ENCODE assay signal across 10 mouse cellular contexts in genomic region chr2:166448161-166448560, GRCm38 (mm10).
DNase-seq lines count a peak whose midpoint lies in the region; ATAC-seq and TF ChIP-seq lines count a peak whose summit lies in the region.
"Had no signal": no experiment of that assay in that cellular context is flagged by ENCODE, and none has a peak within 500 bp of the region (broad histone marks: within the 10 kb centered on the region; RNA-seq: fewer than 3 reads in every experiment).

No protein-coding gene starts in this region.

- H3K9ac ChIP-seq in lung, embryonic 15.5 days, result no peak overlapping the region
- H3K9ac ChIP-seq in embryonic facial prominence, embryonic 13.5 days, result 0 out of 2 replicates have a peak overlapping the region, but pooled peaks have one; percentile 40
- H3K9ac ChIP-seq in limb, embryonic 14.5 days (ENCODE audit: low read depth, low read length, severe bottlenecking), result no peak overlapping the region
- H3K9ac ChIP-seq: neural tube, embryonic 12.5 days had no signal

- WGBS in lung, embryonic 15.5 days, result 30% methylated on average over 11 of the region's 11 CpGs
- WGBS in lung, adult 2 months, result 49% methylated on average over 11 of the region's 11 CpGs
- WGBS in embryonic facial prominence, embryonic 13.5 days, result 18% methylated on average over 11 of the region's 11 CpGs
- 16% methylated on average over 11 of the region's 11 CpGs for WGBS in limb, embryonic 14.5 days

- peaks cover 14% of the 10 kb centered on the region; the same call in 1 of the 2 replicates for H3K27me3 ChIP-seq in lung, embryonic 15.5 days
- no peaks in the 10 kb centered on the region; the same call in 1 of the 2 replicates for H3K27me3 ChIP-seq in embryonic facial prominence, embryonic 13.5 days
- no peaks in the 10 kb centered on the region for H3K27me3 ChIP-seq in limb, embryonic 14.5 days (ENCODE audit: control insufficient read depth, insufficient read depth, low read length)
- H3K27me3 ChIP-seq: neural tube, embryonic 12.5 days had no signal

- H3K4me1 ChIP-seq in lung, embryonic 15.5 days, result peaks cover 24% of the 10 kb centered on the region
- peaks cover 4% of the 10 kb centered on the region for H3K4me1 ChIP-seq in lung, adult 2 months (ENCODE audit: control insufficient read depth, insufficient read depth, low read length)
- peaks cover 61% of the 10 kb centered on the region for H3K4me1 ChIP-seq in embryonic facial prominence, embryonic 13.5 days
- H3K4me1 ChIP-seq in limb, embryonic 14.5 days (ENCODE audit: control insufficient read depth, insufficient read depth, low read length), result peaks cover 41% of the 10 kb centered on the region

- no peak for TF ChIP-seq CTCF in lung, adult 2 months (IDR thresholded peaks at IDR 0.05; ENCODE audit: insufficient read depth, low read length)

- no peak for TF ChIP-seq POLR2A in lung, adult 2 months (IDR thresholded peaks at IDR 0.05; ENCODE audit: borderline replicate concordance, extremely low read depth, low read depth, low read length)
- no peak for TF ChIP-seq POLR2A in limb, embryonic 14.5 days (IDR thresholded peaks at IDR 0.05; ENCODE audit: borderline replicate concordance, extremely low read depth, insufficient read depth, insufficient read length)

- H3K27ac ChIP-seq in lung, embryonic 15.5 days, result 0 out of 2 replicates have a peak overlapping the region, but pooled peaks have one; percentile 0
- H3K27ac ChIP-seq in embryonic facial prominence, embryonic 13.5 days, result peak overlapping the region; percentile 80
- peak overlapping the region; percentile 70 for H3K27ac ChIP-seq in limb, embryonic 14.5 days (replicated peaks; ENCODE audit: low read depth, low read length)
- H3K27ac ChIP-seq: heart, adult 2 months; neural tube, embryonic 12.5 days had no signal

- ATAC-seq in lung, embryonic 15.5 days (ENCODE audit: borderline replicate concordance, extremely low read depth, low FRiP score, low TSS enrichment), result no peak
- peak; percentile 43; the same call in 1 of the 2 replicates for ATAC-seq in embryonic facial prominence, embryonic 13.5 days (ENCODE audit: insufficient number of reproducible peaks, insufficient read depth, low FRiP score, low TSS enrichment, low read depth)
- ATAC-seq in limb, embryonic 14.5 days (ENCODE audit: low FRiP score, low read depth), result peak; percentile 31; the same call in 1 of the 2 replicates

- H3K9me3 ChIP-seq in lung, embryonic 15.5 days, result no peaks in the 10 kb centered on the region
- no peaks in the 10 kb centered on the region for H3K9me3 ChIP-seq in embryonic facial prominence, embryonic 13.5 days
- no peaks in the 10 kb centered on the region for H3K9me3 ChIP-seq in limb, embryonic 14.5 days (ENCODE audit: control insufficient read depth, low read length)
- H3K9me3 ChIP-seq: neural tube, embryonic 12.5 days had no signal

- no peak for DNase-seq in lung, adult 2 months
- DNase-seq in adrenal gland, postnatal 10 days, result peak; percentile 82
- peak; percentile 75 to 81 for DNase-seq in heart, postnatal 10 days
- DNase-seq in limb, embryonic 14.5 days (ENCODE audit: low spot score), result peak; percentile 76
- DNase-seq in frontal cortex, postnatal 14 days (ENCODE audit: low spot score in 2 of 2), result no peak
- DNase-seq in spleen, postnatal 4 days (ENCODE audit: low spot score in 2 of 2), result no peak

- no peaks in the 10 kb centered on the region for H3K36me3 ChIP-seq in lung, embryonic 15.5 days
- no peaks in the 10 kb centered on the region for H3K36me3 ChIP-seq in embryonic facial prominence, embryonic 13.5 days
- no peaks in the 10 kb centered on the region for H3K36me3 ChIP-seq in limb, embryonic 14.5 days (ENCODE audit: control insufficient read depth, insufficient read depth, low read length)
- H3K36me3 ChIP-seq: neural tube, embryonic 12.5 days had no signal

- intact Hi-C loops in heart, postnatal 10 days (cut with DNase I), result no loop called here

- H3K4me3 ChIP-seq in lung, embryonic 15.5 days, result no peak overlapping the region
- no peak overlapping the region for H3K4me3 ChIP-seq in lung, adult 2 months (replicated peaks; ENCODE audit: extremely low read depth, low read depth, low read length)
- no peak overlapping the region for H3K4me3 ChIP-seq in embryonic facial prominence, embryonic 13.5 days
- no peak overlapping the region for H3K4me3 ChIP-seq in limb, embryonic 14.5 days (replicated peaks; ENCODE audit: low read length)
- H3K4me3 ChIP-seq: heart, adult 2 months; neural tube, embryonic 12.5 days had no signal

- H3K4me2 ChIP-seq in lung, embryonic 15.5 days, result no peak overlapping the region
- H3K4me2 ChIP-seq in embryonic facial prominence, embryonic 13.5 days, result no peak overlapping the region
- no peak overlapping the region for H3K4me2 ChIP-seq in limb, embryonic 14.5 days (replicated peaks; ENCODE audit: low read depth, low read length, severe bottlenecking)
- H3K4me2 ChIP-seq: neural tube, embryonic 12.5 days had no signal

Comparison
In these comparisons a context has a peak if more than half of its experiments do, and no peak if none do; other contexts are left out.
1. H3K27ac ChIP-seq: peak in every context shown above with its lines; median percentile 80 in embryonic facial prominence, embryonic 13.5 days; 70 in limb, embryonic 14.5 days; 0 in lung, embryonic 15.5 days.
2. DNase-seq: peak in adrenal gland, postnatal 10 days (single experiment), heart, postnatal 10 days (2 of 2) and limb, embryonic 14.5 days (single experiment); none in lung, adult 2 months (single experiment), frontal cortex, postnatal 14 days (0 of 2) and spleen, postnatal 4 days (0 of 2).